Mouse (Mus musculus) liver, adult 2 months (tissue): ENCODE results near the gene Trpm8.

Experiments
- CTCF ChIP-seq: fragments of 200-500 bp; IDR thresholded peaks from 2 replicates; pipeline ENCODE4 v1.5.1; 2011; ENCODE audit warnings: low read depth, low read length, control low read depth
- POLR2A ChIP-seq: fragments of 200-500 bp; IDR thresholded peaks from 2 replicates; pipeline ENCODE4 v1.6.1; 2011; ENCODE audit warnings: low read length, control low read depth; ENCODE audit not compliant: insufficient read depth; ENCODE audit errors: extremely low read depth

GRCm38 (mm10) chr1:88418943-88419342 is 141.5 kb downstream of the Trpm8 start:
- TF ChIP-seq POLR2A (no peak), CTCF (no peak)
